Mouse (Mus musculus): ENCODE results near the gene Mark2.

The Mark2 gene

DNA sequence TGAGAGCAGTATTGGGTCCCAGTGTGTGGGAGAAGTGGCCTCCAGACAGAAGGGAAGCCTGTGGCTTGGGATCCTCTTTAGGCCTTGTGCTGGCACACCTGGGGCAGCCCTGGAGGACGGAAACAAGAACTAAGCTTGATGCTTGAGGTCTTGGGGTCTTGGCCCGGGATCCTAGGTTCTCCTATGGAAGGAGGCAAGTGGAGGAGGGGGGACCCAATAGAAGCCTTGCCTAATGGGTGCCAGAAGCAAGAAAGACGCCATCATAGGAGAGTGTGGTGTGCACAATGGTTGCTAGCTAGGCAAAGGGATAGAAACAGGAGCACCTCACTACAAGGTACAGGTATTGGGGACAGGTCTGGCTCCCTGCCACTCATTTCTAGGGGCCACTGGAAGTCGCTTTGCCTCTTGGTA lies 75.2 kb downstream of the Mark2 start:
- DNase-seq (ENCODE audit: low spot score) = no peak

DNA sequence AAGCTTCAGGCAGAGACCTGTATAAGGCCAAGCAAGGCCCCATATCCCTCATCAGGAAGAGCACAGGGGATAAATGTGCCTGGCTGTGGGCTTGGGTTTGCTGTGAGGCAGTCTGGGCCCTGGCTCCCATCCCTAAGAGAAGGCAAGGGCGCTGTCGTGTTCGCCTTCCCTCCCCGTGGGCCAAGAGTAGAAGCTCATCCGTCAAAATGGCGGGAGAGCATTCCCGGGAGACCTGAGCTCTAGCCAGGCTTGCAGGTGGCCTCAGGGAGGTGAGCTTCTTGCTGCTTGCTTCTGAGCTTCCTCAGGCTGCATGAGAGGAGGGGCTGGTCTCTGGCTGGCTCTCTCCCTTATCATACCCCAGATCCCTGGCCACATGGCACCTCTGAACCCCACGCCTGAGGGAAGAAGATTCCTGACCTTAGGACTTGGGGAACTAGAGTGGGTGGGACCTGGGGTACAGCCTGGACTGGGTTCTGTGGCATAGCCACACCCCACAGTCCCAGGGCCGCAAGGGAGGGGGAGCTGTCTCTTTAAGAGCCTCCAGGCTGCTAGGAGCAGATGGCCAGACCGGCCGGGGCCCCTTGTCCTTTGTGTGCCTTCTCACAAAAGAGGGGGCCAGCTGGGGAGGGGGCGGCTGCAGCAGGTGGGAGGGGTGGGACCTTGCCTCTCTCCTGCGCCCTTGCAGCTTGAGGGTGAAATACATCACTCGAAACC lies 76.0 kb downstream of the Mark2 start:
- no peak for DNase-seq (ENCODE audit: low spot score)

DNA sequence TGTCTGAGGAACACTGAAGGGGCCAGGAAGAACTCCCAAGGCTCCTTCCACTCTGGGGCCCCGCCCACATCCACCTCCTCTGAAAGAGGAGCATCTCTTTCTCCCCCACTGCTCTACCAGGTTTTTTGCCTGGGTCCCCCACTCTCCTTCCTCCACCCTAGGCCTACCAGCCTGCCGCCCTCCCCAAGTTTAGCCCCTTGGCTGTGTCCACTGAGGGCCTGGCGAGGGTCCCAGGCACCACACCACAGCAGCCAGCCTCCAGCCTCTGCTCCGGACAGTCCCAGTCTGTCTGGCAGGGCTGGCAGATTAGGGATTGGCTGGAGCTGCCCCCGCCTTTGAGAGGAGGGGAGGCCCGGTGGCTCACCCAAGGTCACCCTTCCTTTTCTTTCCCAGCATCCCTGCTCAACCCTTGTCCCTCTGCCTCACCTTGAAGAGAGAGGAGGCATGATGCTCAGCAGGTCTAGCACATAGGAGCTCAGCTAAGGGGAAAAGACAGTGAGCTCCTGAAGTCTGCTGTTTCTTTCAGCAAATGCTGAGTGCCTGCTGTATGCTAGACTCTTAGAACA lies 76.8 kb downstream of the Mark2 start:
- DNase-seq (ENCODE audit: low spot score) = no peak

DNA sequence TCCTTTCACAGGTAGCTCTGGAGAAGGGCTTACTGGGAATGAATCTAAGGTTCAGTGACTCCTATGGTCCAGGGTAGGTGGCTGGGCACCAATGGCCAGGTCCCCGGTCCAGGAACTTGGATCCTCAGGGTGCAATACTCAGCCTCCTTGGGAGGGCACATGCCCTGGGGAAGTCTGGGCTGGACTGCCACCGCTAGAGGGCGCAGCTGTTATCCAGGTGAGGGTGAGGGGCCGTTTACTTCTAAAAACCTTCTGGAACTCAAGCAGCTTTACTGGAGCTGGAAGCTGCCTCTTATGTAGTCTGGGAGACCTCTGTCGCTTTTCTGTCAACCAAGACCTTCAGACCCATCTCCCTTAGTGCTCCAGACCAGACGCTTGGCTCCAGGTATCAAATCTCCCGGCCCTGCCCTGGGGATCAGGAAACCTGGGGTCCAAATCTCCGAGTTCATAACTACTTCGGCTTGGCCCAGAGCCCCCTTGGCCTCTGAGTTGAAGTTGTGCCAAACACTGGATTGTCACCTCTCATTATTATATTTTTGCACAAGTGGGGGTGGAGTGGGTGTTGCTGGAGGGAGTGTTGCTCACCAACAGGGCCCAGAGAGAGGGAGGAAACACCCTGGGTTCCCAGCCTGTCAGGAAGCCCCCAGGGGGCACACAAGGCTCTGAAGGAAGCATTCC lies 77.4 kb downstream of the Mark2 start:
- peak; percentile 83 for DNase-seq (ENCODE audit: low spot score)

DNA sequence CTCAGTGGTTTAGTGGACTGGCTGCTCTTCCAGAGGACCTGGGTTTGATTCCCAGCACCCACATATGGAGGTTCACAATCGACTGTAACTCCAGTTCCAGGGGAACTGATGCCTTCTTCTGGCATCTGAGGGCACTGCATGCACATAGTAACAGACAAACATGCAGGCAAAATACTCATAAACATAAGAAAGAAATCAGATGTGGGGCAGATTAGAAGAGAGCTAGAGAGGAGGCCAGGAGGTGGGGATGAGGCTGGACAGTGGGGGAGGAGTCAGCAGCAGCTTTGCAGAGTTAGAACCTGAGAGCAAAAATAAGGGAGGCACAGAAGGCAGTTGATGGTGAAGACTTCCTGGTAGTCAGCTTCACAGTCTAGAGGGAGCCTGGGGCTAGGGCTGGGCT lies 79.1 kb downstream of the Mark2 start:
- no peak for DNase-seq (ENCODE audit: low spot score)

DNA sequence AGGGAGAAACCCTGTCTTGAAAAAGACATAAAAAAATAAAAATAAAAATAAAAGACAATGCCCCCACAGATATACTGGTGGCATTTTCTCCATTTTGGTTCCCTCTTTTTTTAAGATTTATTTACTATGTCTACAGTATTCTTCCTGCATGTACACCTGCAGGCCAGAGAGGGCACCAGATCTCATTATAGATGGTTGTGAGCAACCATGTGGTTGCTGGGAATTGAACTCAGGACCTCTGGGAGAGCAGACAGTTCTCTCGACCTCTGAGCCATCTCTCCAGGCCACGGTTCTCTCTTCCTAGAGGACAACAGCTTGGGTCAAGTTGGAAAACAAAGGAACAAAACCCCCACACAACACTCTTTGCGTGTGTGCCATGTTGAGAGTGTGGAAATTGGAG lies 79.7 kb downstream of the Mark2 start:
- DNase-seq (ENCODE audit: low spot score) = no peak

DNA sequence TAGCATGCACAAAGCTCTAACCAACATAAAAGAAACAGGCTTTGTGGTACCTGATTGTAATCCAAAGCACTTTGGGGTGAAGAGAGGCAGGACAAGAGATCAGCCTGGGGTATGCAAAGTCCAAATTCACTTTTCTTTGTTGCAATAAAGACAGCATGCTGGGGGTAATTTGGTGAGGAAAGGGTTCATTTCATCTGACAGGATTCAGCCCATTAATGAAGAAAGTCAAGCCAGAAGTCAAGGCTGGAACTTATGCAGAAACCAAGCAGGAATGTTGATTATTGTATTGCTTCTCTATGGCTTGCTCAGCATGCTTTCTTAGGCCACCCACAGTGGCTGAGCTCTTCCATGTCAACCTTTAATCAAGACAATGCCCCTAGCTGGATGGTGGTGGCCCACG lies 80.2 kb downstream of the Mark2 start:
- DNase-seq (ENCODE audit: low spot score) = no peak

DNA sequence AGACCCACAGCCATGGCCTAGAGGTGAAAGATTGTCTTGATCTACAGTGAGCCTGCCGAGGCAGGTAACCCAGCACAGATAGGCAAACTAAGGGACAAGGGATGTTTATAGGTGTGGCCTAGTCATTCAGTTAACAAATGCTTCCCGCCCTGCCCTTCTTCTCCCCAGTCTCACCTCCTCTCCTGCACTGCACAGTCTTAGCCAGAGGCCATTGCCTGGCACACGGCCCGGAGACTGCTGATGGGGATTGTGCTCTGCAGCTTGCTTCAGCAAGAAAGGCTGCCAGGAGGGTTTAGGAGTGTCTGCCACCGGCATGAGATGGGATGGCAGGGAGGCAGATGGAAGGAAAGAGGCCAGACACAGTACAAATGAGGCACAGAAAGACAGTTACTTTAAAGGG lies 83.8 kb downstream of the Mark2 start:
- DNase-seq (ENCODE audit: low spot score) = no peak

DNA sequence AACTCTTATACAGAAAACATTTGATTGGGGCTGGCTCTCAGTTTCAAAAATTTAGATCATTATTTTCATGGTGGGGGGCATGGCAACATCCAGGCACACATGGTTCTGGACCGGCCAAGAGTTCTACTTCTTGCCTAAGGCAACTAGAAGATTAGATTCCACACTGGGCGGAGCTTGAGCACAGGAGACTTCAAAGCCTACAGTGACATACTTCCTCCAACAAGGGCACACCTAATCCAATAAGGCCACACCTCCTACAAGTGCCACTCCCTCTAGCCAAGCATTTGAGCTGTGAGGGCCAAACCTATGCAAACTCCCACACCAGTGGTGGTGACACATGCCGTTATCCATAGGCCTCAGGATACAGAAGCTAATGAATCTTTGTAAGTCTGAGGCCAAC lies 95.6 kb downstream of the Mark2 start:
- DNase-seq (ENCODE audit: low spot score) = no peak

DNA sequence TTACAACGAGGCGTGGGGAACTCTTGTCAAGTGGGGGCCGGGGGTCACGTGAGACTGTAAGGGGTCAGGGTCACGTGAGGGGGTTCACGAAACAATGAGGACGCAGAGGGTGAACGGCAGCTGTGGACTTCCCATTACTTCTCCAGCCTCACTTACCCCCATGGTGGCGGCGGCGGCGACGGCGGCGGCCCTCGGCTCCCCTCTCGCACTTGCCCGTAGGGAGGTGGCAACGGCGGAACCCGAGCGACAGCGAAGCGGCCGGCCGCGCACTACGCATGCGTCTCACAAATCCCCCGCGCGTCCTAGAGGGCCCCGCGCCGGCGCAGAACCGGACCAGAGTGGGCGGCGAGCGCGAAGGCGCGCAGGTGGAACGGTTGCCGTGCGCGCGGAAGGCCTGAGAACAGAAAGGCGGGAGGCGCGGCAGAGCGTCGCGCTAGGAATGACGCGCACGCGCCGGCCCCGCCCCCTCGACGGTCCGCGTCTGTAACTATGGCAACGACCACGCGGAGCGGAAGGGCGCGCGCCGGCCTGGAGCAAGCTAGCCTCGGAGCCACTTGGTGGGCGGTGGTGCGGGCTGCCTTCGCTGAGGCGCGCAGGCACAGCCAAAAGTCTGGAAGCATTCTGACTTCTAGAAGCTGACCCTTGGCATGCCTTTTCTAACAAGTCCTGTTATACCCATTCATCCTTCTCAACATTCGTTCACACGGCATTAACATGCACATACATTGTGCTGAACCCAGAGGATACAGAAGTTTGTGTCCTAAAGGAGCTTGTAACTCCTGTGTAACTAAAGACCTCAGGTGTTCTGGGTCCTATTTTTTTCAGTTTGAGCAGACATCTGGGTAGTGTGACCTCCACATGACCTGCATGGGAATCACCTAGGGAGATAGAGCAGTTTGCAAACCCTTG lies 100.6 kb downstream of the Mark2 start, which contains the start of gene Naa40:
TSS of gene Naa40 (minus strand) at position 402 of the 909 bp plus-strand sequence.
- DNase-seq (ENCODE audit: low spot score) = peak; percentile 74

DNA sequence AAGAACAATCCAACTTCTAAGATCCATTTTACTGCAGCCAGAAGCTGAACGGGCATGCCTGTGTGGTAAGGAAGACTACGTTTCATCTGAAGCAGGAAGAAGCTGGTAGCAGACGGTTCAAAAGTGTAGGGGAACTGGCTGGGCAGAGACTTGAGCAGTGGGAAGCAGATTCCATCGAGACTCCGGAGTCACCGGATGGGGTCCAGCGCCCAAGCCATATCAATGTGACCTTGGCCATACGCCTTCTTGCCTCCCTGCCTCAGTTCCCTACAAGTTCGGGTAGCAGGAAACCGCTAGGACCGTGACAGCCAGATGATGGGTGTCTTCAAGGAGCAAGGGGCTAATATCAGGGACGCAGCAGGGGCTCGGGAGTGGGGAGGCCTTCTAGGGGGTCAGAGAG lies 101.4 kb downstream of the Mark2 start:
- no peak for DNase-seq (ENCODE audit: low spot score)

DNA sequence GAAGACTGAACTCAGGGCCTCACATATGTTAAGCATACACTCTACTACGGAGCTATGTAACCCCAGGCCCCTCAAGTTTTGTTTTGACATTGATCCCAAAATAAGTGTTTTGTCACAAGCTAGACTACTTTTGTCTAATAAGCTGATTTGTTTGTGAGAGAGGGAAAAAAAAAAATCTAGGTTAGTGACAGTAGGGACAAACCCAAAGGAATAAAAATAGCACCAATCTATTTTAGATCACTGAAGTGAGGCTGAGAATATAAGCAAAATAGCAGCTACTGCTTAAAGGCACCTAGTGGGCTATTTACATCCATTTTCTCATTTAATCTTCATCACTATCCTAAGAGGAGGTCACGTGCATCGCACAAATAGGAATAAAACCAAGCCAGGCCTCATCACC lies 102.1 kb downstream of the Mark2 start:
- DNase-seq (ENCODE audit: low spot score) = no peak

DNA sequence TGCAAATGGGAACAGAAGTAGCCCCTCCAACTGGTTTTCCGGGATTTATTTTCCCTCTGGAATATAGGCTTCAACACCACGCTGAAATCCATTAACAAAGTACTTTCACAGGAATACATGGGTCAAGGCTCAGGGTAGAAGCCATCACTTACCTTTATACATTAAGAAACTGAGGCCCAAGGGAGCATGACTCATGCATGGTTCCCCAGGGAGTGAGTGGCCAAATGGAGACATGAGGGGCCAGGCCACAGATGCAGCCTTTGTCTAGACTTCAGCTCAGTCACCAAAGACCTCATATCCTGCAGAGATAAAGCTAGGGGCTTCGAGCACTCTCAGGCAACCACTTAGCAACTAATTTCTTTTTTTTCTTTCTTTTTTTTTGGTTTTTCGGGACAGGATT lies 104.9 kb downstream of the Mark2 start:
- DNase-seq (ENCODE audit: low spot score) = no peak

DNA sequence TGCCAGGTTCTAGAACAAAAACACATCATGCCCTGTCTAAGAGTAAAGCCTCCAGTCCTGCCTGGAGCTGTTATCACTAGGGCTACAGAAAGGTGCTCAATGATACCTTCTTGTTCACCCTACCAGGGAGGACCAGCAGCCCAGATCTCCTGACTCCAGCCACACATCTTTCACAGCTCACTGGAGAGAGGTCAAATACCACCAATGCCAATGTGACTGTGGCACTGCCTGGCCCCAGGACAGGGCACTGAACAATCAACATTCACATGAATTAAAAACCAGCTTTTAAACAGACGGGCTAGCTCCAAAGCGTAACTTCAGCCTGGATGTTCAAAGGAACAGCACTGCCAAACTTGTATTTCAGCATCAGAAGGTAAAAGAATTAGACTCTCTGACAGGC lies 105.6 kb downstream of the Mark2 start:
- DNase-seq (ENCODE audit: low spot score) = no peak

DNA sequence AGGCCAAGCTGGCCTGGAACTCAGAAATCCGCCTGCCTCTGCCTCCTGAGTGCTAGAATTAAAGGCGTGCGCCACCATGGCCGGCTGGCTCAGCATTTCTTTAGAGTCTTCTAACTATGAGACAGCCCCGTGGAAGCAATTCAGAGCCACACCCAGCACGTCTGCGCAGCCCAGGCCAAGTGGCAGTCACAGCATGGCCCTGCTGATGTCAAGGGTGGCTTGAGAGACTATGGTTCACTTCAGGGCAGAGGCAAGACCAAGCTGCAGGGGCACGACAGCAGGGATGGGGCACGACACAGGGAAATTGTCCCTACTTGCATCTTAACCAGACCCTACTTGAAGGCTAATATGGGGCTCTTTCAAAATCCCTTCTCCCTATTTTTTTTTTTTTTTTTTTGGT lies 106.2 kb downstream of the Mark2 start:
- DNase-seq (ENCODE audit: low spot score) = no peak

DNA sequence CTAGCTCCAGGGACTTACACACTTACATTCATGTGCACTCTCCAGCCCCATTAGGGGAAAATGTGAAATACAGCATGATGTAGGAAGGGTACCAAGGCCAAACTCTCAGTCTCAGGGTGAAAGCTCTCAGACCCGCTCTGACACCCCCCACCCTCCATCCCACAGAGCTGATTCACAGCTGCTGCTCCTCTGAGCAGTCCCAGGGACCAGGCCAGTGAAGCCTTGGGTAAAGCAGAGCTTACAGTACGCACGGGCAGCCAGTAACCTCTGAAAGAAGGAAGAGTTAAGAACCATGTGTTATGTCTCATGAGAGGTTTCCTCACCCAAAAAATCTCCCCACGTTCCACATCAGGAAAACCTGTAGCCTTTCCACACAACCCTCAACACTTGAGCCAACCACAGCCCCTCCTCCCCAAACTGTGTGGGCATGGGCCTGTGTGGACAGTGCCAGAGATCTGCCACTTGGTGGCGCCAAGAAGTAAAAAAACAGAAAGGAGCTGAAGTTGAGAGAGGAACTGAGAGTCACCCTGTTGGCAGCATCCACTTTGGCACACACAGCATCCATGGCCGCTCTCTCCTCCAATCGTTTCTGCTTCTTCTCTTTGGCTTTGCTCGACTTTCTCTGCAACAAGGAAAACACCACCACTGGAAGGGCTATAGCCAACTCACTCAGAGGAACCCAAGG lies 107.0 kb downstream of the Mark2 start:
- DNase-seq (ENCODE audit: low spot score) = peak; percentile 41

DNA sequence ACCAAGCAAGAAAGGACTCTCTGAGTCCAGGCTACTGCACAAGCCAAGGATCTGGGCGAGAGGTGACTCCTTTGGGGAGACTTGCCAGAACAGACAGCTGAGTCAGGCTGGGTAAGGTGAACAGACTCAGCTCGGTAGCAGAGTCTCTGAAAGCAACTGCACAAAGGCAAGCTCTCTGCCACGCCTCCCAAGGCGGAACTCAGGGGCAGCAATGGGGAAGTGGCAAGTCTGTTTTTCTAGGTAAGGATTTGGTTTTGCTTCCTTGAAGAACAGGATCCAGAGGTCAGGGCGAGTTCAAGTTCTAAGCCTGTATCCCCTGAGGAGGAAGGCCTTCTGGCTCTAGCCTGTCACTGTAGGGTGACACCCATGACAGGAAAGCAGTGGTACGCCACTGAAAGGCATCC lies 115.1 kb downstream of the Mark2 start:
- DNase-seq (ENCODE audit: low spot score) = no peak

All from ovary, postnatal 10 days (tissue).